Mouse (Mus musculus): ENCODE measurements around the gene Prpsap1. TPM values are rescaled to one million over a fixed set of nuclear protein-coding genes. Genes with fewer than 3 reads are reported as not detected.
"Not testable (repeated sequence)": the region's sequence is repeated elsewhere in the genome, so short reads cannot be mapped to it uniquely, and the experiment has no call there.

Prpsap1 gene
- polyA plus RNA-seq, 1 experiment from 2014 or later: 81.7 TPM

GRCm38 (mm10) chr11:116432593-116433355 is 61.2 kb downstream of the Prpsap1 start:
- Histone ChIP-seq H3K4me2 (peak overlapping the region; percentile 73), H3K9me3 (replicated peaks) (no peaks in the 10 kb centered on the region), H3K4me3 (no peak overlapping the region), H3K27ac (peak overlapping the region; percentile 57; the same call in 1 of the 2 replicates), H3K9ac (no peak overlapping the region), H3K36me3 (peaks cover 5% of the 10 kb centered on the region), H3K4me1 (replicated peaks) (peaks cover 52% of the 10 kb centered on the region), H3K27me3 (no peaks in the 10 kb centered on the region)
- 67% methylated on average over 8 of the region's 8 CpGs for WGBS
- no peak for ATAC-seq (replicated peaks; ENCODE audit: insufficient number of reproducible peaks, insufficient read depth, low FRiP score, low read depth)

DNA sequence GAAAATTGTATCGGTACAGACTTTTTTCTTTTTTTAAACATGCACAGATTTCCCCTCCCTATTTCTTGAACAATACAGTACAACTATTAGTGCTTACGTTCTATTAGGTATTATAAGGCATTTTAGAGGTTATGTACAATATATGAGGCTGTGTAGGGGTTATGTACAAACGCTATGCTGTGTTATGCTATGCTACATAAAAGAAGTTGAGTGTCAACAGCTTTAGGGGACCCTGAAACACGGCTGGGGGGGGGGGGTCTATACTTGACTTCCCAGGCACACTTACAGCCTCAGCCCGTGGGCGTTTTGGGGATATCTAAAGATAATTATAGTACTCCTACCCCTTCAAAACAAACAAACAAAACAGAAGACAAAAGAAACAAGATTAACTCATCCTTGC is 61.9 kb downstream of the Prpsap1 start:
- WGBS: 55% methylated on average over 6 of the region's 6 CpGs
- Histone ChIP-seq H3K4me1 (replicated peaks) (peaks cover 45% of the 10 kb centered on the region), H3K4me2 (no peak overlapping the region), H3K9me3 (replicated peaks) (no peaks in the 10 kb centered on the region), H3K27ac (no peak overlapping the region), H3K9ac (no peak overlapping the region), H3K27me3 (no peaks in the 10 kb centered on the region), H3K36me3 (no peaks in the 10 kb centered on the region), H3K4me3 (no peak overlapping the region)
- no peak for ATAC-seq (replicated peaks; ENCODE audit: insufficient number of reproducible peaks, insufficient read depth, low FRiP score, low read depth)

DNA sequence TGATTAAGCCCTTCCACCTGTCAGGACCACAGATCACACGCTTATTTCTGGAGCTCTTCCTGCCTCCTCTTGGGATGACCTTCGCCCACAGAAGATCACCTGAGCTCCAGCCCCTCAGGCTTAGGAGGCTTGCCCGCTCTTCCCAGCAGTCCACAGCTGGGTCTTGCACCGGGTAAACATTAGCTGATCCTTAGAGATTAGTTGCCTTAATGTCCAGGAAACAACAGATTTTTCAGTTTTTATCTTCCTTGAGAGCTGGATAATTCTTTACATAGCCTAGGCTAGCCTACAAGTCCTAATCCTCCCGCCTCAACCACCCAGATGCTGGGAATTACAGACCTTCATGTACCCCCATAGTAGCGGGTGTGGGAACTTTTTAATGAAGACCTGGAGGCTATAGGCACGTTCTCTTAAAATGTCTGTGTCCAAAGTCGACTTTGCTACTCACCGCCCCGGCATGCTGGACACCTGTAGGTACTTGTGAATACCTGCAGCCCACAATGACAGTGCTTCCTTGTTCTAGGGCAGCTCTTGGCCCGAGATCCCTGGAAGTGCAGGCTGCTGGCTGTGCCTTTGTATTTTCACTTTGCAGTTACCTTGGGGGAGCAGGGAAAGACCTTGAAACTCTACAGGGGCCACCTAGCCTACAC is 62.4 kb downstream of the Prpsap1 start:
- WGBS: 59% methylated on average over 11 of the region's 11 CpGs
- H3K9me3 ChIP-seq (replicated peaks): no peaks in the 10 kb centered on the region
- H3K36me3 ChIP-seq: no peaks in the 10 kb centered on the region
- H3K9ac ChIP-seq: no peak overlapping the region
- no peaks in the 10 kb centered on the region for H3K27me3 ChIP-seq
- peak overlapping the region; percentile 23 for H3K4me2 ChIP-seq
- H3K27ac ChIP-seq: no peak overlapping the region
- peaks cover 39% of the 10 kb centered on the region for H3K4me1 ChIP-seq (replicated peaks)
- ATAC-seq (replicated peaks; ENCODE audit: insufficient number of reproducible peaks, insufficient read depth, low FRiP score, low read depth): no peak
- H3K4me3 ChIP-seq: no peak overlapping the region

DNA sequence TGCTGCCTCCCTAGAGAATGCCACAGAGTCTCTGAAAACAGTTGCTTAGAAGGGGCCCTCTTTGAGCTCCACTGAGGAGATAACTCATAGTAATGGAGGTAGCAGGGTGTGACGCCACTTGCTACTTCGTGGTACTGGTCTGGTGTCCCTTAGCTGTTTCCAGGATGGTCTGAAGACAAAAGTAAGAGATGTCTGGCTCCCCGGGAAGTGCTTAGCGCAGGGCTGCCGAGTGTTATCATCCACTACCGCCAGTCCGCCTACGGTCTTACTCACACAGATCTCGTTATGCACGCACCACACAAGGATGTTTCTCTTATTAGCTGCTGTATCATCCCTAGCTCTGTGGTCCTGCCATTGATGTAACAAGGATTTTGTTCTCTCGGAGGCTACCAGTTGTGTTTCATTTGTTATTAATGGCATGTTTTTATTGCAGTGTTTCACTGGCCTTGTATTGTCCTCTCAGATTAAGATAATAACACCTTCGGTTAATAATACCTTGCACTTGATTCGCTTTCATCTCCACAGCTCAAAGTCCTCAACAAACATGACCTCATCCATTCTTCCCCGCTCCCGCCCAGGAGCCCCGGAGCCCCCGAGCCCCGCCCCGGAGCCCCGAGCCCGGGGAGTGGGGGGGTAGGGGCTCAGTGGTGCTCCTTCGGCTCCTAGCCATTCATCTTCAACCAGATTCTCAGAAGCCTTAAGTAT is 63.1 kb downstream of the Prpsap1 start:
- no peak overlapping the region for H3K4me3 ChIP-seq
- no peak for ATAC-seq (replicated peaks; ENCODE audit: insufficient number of reproducible peaks, insufficient read depth, low FRiP score, low read depth)
- H3K36me3 ChIP-seq: no peaks in the 10 kb centered on the region
- H3K27ac ChIP-seq: no peak overlapping the region
- no peaks in the 10 kb centered on the region for H3K27me3 ChIP-seq
- H3K4me1 ChIP-seq (replicated peaks): peaks cover 33% of the 10 kb centered on the region
- no peak overlapping the region for H3K9ac ChIP-seq
- peak overlapping the region; percentile 23 for H3K4me2 ChIP-seq
- H3K9me3 ChIP-seq (replicated peaks): no peaks in the 10 kb centered on the region
- 24% methylated on average over 22 of the region's 22 CpGs for WGBS

GRCm38 (mm10) chr11:116429862-116430613 is 64.0 kb downstream of the Prpsap1 start:
- Histone ChIP-seq H3K27me3 (no peaks in the 10 kb centered on the region), H3K4me1 (replicated peaks) (peaks cover 24% of the 10 kb centered on the region), H3K4me2 (no peak overlapping the region), H3K9ac (no peak overlapping the region), H3K27ac (no peak overlapping the region), H3K4me3 (no peak overlapping the region), H3K36me3 (no peaks in the 10 kb centered on the region), H3K9me3 (replicated peaks) (no peaks in the 10 kb centered on the region)
- no peak for ATAC-seq (replicated peaks; ENCODE audit: insufficient number of reproducible peaks, insufficient read depth, low FRiP score, low read depth)
- WGBS: 75% methylated on average over 9 of the region's 9 CpGs

DNA sequence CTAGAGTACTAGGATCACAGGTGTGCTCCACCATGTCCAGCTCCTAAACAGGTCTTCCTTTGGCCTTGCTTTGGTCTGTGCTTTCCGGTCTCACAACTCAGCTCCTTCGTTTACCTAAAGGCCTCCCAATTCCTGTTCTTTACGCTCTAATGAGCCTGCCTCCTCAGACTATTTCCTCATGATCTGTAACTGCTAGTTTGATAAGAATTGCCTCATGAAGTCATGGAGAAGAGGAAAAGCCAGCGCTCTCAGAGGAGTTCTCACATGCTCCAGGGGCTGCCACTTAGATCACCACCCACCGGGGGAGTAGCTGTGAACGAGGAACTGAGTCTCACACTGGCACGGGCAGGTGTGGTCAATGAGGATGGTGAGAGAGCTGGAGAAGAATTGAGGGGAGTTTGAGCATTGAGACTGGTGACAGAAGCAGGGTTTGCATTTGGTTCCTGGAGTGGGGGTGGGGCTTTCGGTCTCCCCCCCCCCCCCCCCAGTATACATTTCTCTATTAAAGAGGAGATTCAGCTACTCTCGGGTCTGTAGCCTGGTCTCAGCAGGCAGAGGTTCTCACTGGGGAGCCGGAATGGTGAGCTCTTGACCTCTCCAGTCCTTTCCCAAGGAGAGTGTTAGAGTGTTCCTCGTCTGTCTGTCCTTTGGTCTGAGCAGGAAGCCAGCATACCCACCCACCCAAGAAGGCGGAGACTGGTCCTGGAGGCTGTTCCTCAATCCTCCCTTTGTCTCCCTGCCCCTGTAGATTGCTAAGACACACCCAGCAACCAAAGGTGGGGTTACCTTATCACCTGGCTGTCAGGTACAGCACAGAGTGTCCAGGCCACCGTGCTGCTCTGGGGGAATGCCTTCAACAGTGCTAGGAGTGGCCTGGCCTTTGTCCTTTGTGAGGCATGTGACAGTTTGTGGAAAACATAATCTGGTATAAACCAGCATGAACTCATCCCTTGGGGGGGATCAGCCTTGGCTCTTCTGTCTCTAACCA is 64.8 kb downstream of the Prpsap1 start:
- no peak overlapping the region; the same call in 1 of the 2 replicates for H3K27ac ChIP-seq
- no peak overlapping the region for H3K4me2 ChIP-seq
- no peak overlapping the region for H3K9ac ChIP-seq
- H3K4me3 ChIP-seq: no peak overlapping the region
- no peak for ATAC-seq (replicated peaks; ENCODE audit: insufficient number of reproducible peaks, insufficient read depth, low FRiP score, low read depth)
- H3K27me3 ChIP-seq: no peaks in the 10 kb centered on the region
- H3K9me3 ChIP-seq (replicated peaks): no peaks in the 10 kb centered on the region
- 35% methylated on average over 13 of the region's 13 CpGs for WGBS
- H3K4me1 ChIP-seq (replicated peaks): peaks cover 23% of the 10 kb centered on the region
- H3K36me3 ChIP-seq: no peaks in the 10 kb centered on the region

DNA sequence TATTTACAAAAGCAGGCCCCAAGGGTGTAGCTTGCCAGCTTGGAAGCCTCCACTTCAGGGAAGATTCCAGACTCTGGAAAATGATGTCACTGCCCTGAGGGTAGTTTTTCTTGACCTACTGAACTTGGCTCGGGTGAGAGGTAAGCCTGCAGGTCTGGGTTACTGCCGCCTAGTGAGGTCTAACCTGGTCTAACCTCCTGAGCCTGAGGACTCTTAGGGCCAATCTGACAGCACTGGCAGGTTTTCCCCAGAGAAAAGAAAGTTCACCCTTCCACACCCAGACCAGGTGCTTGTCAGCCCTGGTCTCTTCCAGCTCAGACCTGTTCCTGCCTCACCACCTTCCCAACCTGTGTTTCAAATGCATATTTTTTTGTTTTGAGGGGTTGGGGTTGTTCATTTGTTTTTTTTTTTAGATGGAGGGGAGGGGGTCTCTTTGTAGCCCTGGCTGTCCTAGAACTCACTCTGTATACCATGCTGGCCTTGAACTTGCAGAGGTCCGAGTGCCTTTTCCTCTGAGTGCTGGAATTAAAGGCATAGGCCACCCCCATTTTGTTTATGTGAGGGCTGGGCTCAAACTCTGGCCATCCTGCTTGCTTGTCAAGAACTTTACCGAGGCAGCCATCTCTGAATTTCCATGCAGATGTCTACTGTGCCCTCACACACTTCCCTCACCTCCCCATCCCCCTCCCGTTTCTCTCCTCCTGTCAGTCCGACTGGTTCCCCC is 67.0 kb downstream of the Prpsap1 start:
- H3K9ac ChIP-seq: no peak overlapping the region
- H3K4me3 ChIP-seq: no peak overlapping the region
- WGBS: 76% methylated on average over 6 of the region's 6 CpGs
- H3K36me3 ChIP-seq: no peaks in the 10 kb centered on the region
- H3K27me3 ChIP-seq: no peaks in the 10 kb centered on the region
- H3K4me2 ChIP-seq: no peak overlapping the region
- H3K9me3 ChIP-seq (replicated peaks): no peaks in the 10 kb centered on the region
- H3K4me1 ChIP-seq (replicated peaks): peaks cover 20% of the 10 kb centered on the region
- no peak overlapping the region for H3K27ac ChIP-seq
- ATAC-seq (replicated peaks; ENCODE audit: insufficient number of reproducible peaks, insufficient read depth, low FRiP score, low read depth): no peak

DNA sequence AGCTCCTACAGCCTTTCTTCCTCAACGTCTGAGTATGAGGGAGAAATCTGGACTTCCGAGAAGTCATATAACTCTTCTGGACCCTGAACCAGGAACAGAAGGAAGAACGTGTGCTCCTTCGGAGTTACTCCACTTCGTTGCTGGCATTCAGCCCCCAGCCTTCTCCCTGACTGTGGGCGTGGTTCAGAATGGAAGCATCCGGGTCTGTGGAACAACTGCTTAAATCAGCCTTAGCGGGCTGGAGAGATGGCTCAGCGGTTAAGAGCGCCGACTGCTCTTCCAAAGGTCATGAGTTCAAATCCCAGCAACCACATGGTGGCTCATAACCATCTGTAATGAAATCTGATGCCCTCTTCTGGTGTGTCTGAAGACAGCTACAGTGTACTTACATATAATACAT is 67.7 kb downstream of the Prpsap1 start:
- not testable (repeated sequence) for H3K27me3 ChIP-seq; ATAC-seq (replicated peaks; ENCODE audit: insufficient number of reproducible peaks, insufficient read depth, low FRiP score, low read depth); H3K9me3 ChIP-seq (replicated peaks); H3K27ac ChIP-seq; H3K4me3 ChIP-seq; H3K36me3 ChIP-seq; H3K4me2 ChIP-seq; H3K9ac ChIP-seq
- peaks cover 20% of the 10 kb centered on the region for H3K4me1 ChIP-seq (replicated peaks)
- WGBS: 83% methylated on average over 11 of the region's 11 CpGs

- 40% methylated on average over 8 of the region's 8 CpGs for WGBS
- no peak for ATAC-seq (replicated peaks; ENCODE audit: insufficient number of reproducible peaks, insufficient read depth, low FRiP score, low read depth)
- Histone ChIP-seq H3K4me3 (no peak overlapping the region), H3K4me1 (replicated peaks) (peaks cover 12% of the 10 kb centered on the region), H3K9me3 (replicated peaks) (no peaks in the 10 kb centered on the region), H3K9ac (no peak overlapping the region), H3K27me3 (no peaks in the 10 kb centered on the region), H3K4me2 (no peak overlapping the region), H3K36me3 (no peaks in the 10 kb centered on the region), H3K27ac (0 out of 2 replicates have a peak overlapping the region, but pooled peaks have one; percentile 29)
Observed at GRCm38 (mm10) chr11:116424621-116425407, 69.2 kb downstream of the Prpsap1 start.
